Mouse (Mus musculus) liver, postnatal 0 days (tissue): Measurements from ENCODE around the gene Fam210b. TPM values are rescaled to one million over a fixed set of nuclear protein-coding genes. Genes with fewer than 3 reads are reported as not detected.

Experiments used
- ATAC-seq: fragments of 200-750 bp; cut with Nextera tagmentation; 2 replicates; pipeline ENCODE4 v1.8.0; 2017; ENCODE audit warnings: mild to moderate bottlenecking, moderate library complexity
- DNase-seq: peaks from one replicate; pipeline ENCODE4 v3.0.0-alpha.2; 2016
- H3K27ac ChIP-seq: fragments of 300-500 bp; sonication (generic); 2 replicates; pipeline ENCODE4 v1.5.1; 2014; ENCODE audit warnings: antibody characterized with exemption, moderate library complexity, mild to moderate bottlenecking, low read depth
- H3K27me3 ChIP-seq: fragments of 300-500 bp; sonication (generic); 2 replicates; pipeline ENCODE4 v1.6.1; 2014; ENCODE audit warnings: low read length, control low read depth, mixed read lengths; ENCODE audit not compliant: insufficient read depth
- H3K36me3 ChIP-seq: fragments of 300-500 bp; sonication (generic); replicated peaks from 2 replicates; pipeline ENCODE4 v1.6.1; 2014; ENCODE audit warnings: mild to moderate bottlenecking, control low read depth, low read length, moderate library complexity, mixed read lengths; ENCODE audit not compliant: insufficient read depth
- H3K4me1 ChIP-seq: fragments of 300-500 bp; sonication (generic); 2 replicates; pipeline ENCODE4 v1.6.1; 2014; ENCODE audit warnings: antibody characterized with exemption, mild to moderate bottlenecking, control low read depth; ENCODE audit not compliant: insufficient read depth
- H3K4me2 ChIP-seq: fragments of 300-500 bp; sonication (generic); 2 replicates; pipeline ENCODE4 v1.6.1; 2014; ENCODE audit warnings: low read depth, mild to moderate bottlenecking, low read length, moderate library complexity, mixed read lengths
- H3K4me3 ChIP-seq: fragments of 300-500 bp; sonication (generic); 2 replicates; pipeline ENCODE4 v1.5.1; 2014; ENCODE audit warnings: low read depth, low read length
- H3K9ac ChIP-seq: fragments of 300-500 bp; sonication (generic); replicated peaks from 2 replicates; pipeline ENCODE4 v1.6.1; 2014; ENCODE audit warnings: mild to moderate bottlenecking, moderate library complexity
- H3K9me3 ChIP-seq: fragments of 300-500 bp; sonication (generic); 2 replicates; pipeline ENCODE4 v1.6.1; 2016; ENCODE audit warnings: mild to moderate bottlenecking, control low read depth, low read length, mixed read lengths
- CTCF ChIP-seq: sonication (generic); IDR thresholded peaks from 2 replicates; pipeline ENCODE4 v1.5.1; 2016; ENCODE audit warnings: antibody characterized with exemption, low read depth
- EP300 ChIP-seq: IDR thresholded peaks from 2 replicates; pipeline ENCODE4 v1.6.1; 2016; ENCODE audit warnings: antibody characterized with exemption, low read depth, mild to moderate bottlenecking
- WGBS: fragments of 180-500 bp; shearing (Covaris S2); extraction: QIAGEN DNeasy Blood & Tissue Kit; methylation state at CpG from one replicate; pipeline ENCODE4 v1.1.7; 2014; ENCODE audit not compliant: insufficient replicate concordance; 5-methylcytosine and 5-hydroxymethylcytosine counted together
- polyA plus RNA-seq: library from polyadenylated mRNA; unstranded; fragments of >200 nt; fragmentation: Nextera tagmentation; extraction: Ambion mirVana; gene quantifications from 2 replicates; pipeline ENCODE4 v1.2.1, GENCODE M21; 2015

Fam210b gene
- polyA plus RNA-seq, 1 experiment from 2014 or later = 81.2 TPM

GRCm38 (mm10) chr2:172306544-172306943, 38.8 kb upstream of the Fam210b start:
- Histone ChIP-seq H3K4me1 (no peaks in the 10 kb centered on the region), H3K36me3 (no peaks in the 10 kb centered on the region), H3K9me3 (no peaks in the 10 kb centered on the region), H3K4me3 (no peak overlapping the region), H3K27me3 (no peaks in the 10 kb centered on the region), H3K27ac (no peak overlapping the region), H3K4me2 (no peak overlapping the region), H3K9ac (no peak overlapping the region)
- no peak for ATAC-seq
- TF ChIP-seq CTCF (no peak), EP300 (no peak)
- 60% methylated on average over 4 of the region's 4 CpGs for WGBS
- no peak for DNase-seq

- WGBS = 86% methylated on average over 9 of the region's 9 CpGs
- H3K9ac ChIP-seq = no peak overlapping the region
- DNase-seq = no peak
Observed at GRCm38 (mm10) chr2:172311731-172312130, 33.6 kb upstream of the Fam210b start.

GRCm38 (mm10) chr2:172320878-172321277, 24.5 kb upstream of the Fam210b start:
- H3K9ac ChIP-seq = no peak overlapping the region
- DNase-seq (peak; percentile 73), ATAC-seq (no peak)
- no peak overlapping the region for H3K4me2 ChIP-seq
- no peaks in the 10 kb centered on the region for H3K4me1 ChIP-seq
- no peaks in the 10 kb centered on the region for H3K36me3 ChIP-seq
- H3K27ac ChIP-seq = no peak overlapping the region
- no peaks in the 10 kb centered on the region for H3K27me3 ChIP-seq
- H3K9me3 ChIP-seq = no peaks in the 10 kb centered on the region
- 11% methylated on average over 9 of the region's 9 CpGs for WGBS
- TF ChIP-seq EP300 (no peak), CTCF (no peak)
- H3K4me3 ChIP-seq = no peak overlapping the region

More at GRCm38 (mm10) chr2:172311731-172312130, 33.6 kb upstream of the Fam210b start:
- 0 out of 2 replicates have a peak, but pooled peaks cover 3% of the 10 kb centered on the region for H3K9me3 ChIP-seq
- no peak for TF ChIP-seq CTCF
- TF ChIP-seq EP300 = no peak
- no peak overlapping the region for H3K4me2 ChIP-seq
- H3K4me1 ChIP-seq = no peaks in the 10 kb centered on the region
- no peaks in the 10 kb centered on the region for H3K36me3 ChIP-seq
- no peaks in the 10 kb centered on the region for H3K27me3 ChIP-seq
- no peak for ATAC-seq
- no peak overlapping the region for H3K27ac ChIP-seq
- H3K4me3 ChIP-seq = no peak overlapping the region

GRCm38 (mm10) chr2:172328248-172328647, 17.1 kb upstream of the Fam210b start:
- Histone ChIP-seq H3K4me1 (no peaks in the 10 kb centered on the region), H3K4me2 (no peak overlapping the region), H3K9me3 (no peaks in the 10 kb centered on the region), H3K9ac (no peak overlapping the region), H3K27ac (no peak overlapping the region), H3K36me3 (no peaks in the 10 kb centered on the region), H3K27me3 (peaks cover 11% of the 10 kb centered on the region; the same call in 1 of the 2 replicates), H3K4me3 (no peak overlapping the region)
- ATAC-seq (no peak), DNase-seq (no peak)
- TF ChIP-seq CTCF (no peak), EP300 (no peak)
- WGBS = 53% methylated on average over 8 of the region's 8 CpGs

- peaks cover 11% of the 10 kb centered on the region; the same call in 1 of the 2 replicates for H3K27me3 ChIP-seq
- no peak overlapping the region for H3K9ac ChIP-seq
- TF ChIP-seq CTCF (peak; percentile 89), EP300 (no peak)
- H3K27ac ChIP-seq = no peak overlapping the region
- ATAC-seq = peak; percentile 67
- H3K9me3 ChIP-seq = no peaks in the 10 kb centered on the region
- H3K4me1 ChIP-seq = no peaks in the 10 kb centered on the region
- no peak overlapping the region for H3K4me2 ChIP-seq
- H3K4me3 ChIP-seq = no peak overlapping the region
- 7% methylated on average over 13 of the region's 13 CpGs for WGBS
- H3K36me3 ChIP-seq = no peaks in the 10 kb centered on the region
- DNase-seq = peak; percentile 77
Observed at GRCm38 (mm10) chr2:172329179-172329578, 16.2 kb upstream of the Fam210b start.

- DNase-seq = no peak
- Histone ChIP-seq H3K4me3 (no peak overlapping the region), H3K9me3 (no peaks in the 10 kb centered on the region), H3K4me2 (no peak overlapping the region), H3K36me3 (no peaks in the 10 kb centered on the region), H3K27ac (no peak overlapping the region), H3K9ac (no peak overlapping the region), H3K4me1 (no peaks in the 10 kb centered on the region), H3K27me3 (no peaks in the 10 kb centered on the region)
- no peak for ATAC-seq
- TF ChIP-seq EP300 = no peak
- TF ChIP-seq CTCF = no peak
- 81% methylated on average over 19 of the region's 19 CpGs for WGBS
Observed at GRCm38 (mm10) chr2:172338206-172338942, 7.0 kb upstream of the Fam210b start.
